Mouse (Mus musculus) lung, postnatal 0 days (tissue): ENCODE data around the gene Pecr.

Experiments
- CTCF ChIP-seq: IDR thresholded peaks from 2 replicates; pipeline ENCODE4 v1.5.1; 2016; ENCODE audit warnings: antibody characterized with exemption, mild to moderate bottlenecking
- EP300 ChIP-seq: IDR thresholded peaks from 2 replicates; pipeline ENCODE4 v1.6.1; 2016; ENCODE audit warnings: antibody characterized with exemption, mild to moderate bottlenecking, control low read depth

GRCm38 (mm10) chr1:72226887-72227481, 57.1 kb downstream of the Pecr start:
- TF ChIP-seq CTCF (no peak), EP300 (no peak)
